Mouse (Mus musculus) limb, embryonic 10.5 days (tissue): ENCODE results near the gene Rem2. TPM values are rescaled to one million over a fixed set of nuclear protein-coding genes. Genes with fewer than 3 reads are reported as not detected.
A peak's percentile ranks its signal among the peaks of the same experiment; 100 is the strongest.

Experiments
- DNase-seq: peaks from one replicate; pipeline ENCODE4 v3.0.0-alpha.2; 2017; ENCODE audit warnings: low spot score
- H3K27ac ChIP-seq: fragments of 300-500 bp; sonication (generic); 2 replicates; pipeline ENCODE4 v1.5.1; 2016; ENCODE audit warnings: mild to moderate bottlenecking
- H3K27me3 ChIP-seq: fragments of 300-500 bp; sonication (generic); 2 replicates; pipeline ENCODE4 v1.6.1; 2016; ENCODE audit warnings: low read depth, mild to moderate bottlenecking; ENCODE audit not compliant: poor library complexity, severe bottlenecking
- H3K36me3 ChIP-seq: fragments of 300-500 bp; sonication (generic); 2 replicates; pipeline ENCODE4 v1.6.1; 2016; ENCODE audit warnings: mild to moderate bottlenecking, moderate library complexity
- H3K4me1 ChIP-seq: fragments of 300-500 bp; sonication (generic); 2 replicates; pipeline ENCODE4 v1.6.1; 2016
- H3K4me3 ChIP-seq: fragments of 300-500 bp; sonication (generic); 2 replicates; pipeline ENCODE4 v1.5.1; 2016; ENCODE audit warnings: mild to moderate bottlenecking, moderate library complexity
- H3K9me3 ChIP-seq: fragments of 300-500 bp; sonication (generic); replicated peaks from 2 replicates; pipeline ENCODE4 v1.6.1; 2016; ENCODE audit warnings: mild to moderate bottlenecking
- whole genome bisulfite sequencing: fragments of 180-500 bp; shearing (Covaris S2); methylation state at CpG from one replicate; pipeline ENCODE4 v1.1.7; 2016; 5-methylcytosine and 5-hydroxymethylcytosine counted together
- polyA plus RNA-seq: library from polyadenylated mRNA; unstranded; fragments of >200 nt; fragmentation: Nextera tagmentation; extraction: Ambion mirVana; gene quantifications from 2 replicates; pipeline ENCODE4 v1.2.1, GENCODE M21; 2016

Gene Rem2
- polyA plus RNA-seq, 1 experiment from 2014 or later, result 5.3 TPM

GRCm38 (mm10) chr14:54435194-54435918 lies 40.5 kb upstream of the Rem2 start:
- Histone ChIP-seq H3K36me3 (peaks cover 65% of the 10 kb centered on the region), H3K9me3 (no peaks in the 10 kb centered on the region), H3K27ac (no peak overlapping the region), H3K4me3 (no peak overlapping the region), H3K27me3 (no peaks in the 10 kb centered on the region), H3K4me1 (peaks cover 44% of the 10 kb centered on the region)
- DNase-seq, result no peak
- 90% methylated on average over 11 of the region's 11 CpGs for WGBS

GRCm38 (mm10) chr14:54439155-54439554 lies 36.7 kb upstream of the Rem2 start:
- Histone ChIP-seq H3K36me3 (peaks cover 77% of the 10 kb centered on the region), H3K9me3 (no peaks in the 10 kb centered on the region), H3K27ac (no peak overlapping the region), H3K4me3 (no peak overlapping the region), H3K27me3 (no peaks in the 10 kb centered on the region), H3K4me1 (peaks cover 38% of the 10 kb centered on the region)
- DNase-seq, result no peak
- 93% methylated on average over 12 of the region's 12 CpGs for WGBS

GRCm38 (mm10) chr14:54439610-54440009 lies 36.3 kb upstream of the Rem2 start:
- Histone ChIP-seq H3K36me3 (peaks cover 73% of the 10 kb centered on the region), H3K4me3 (no peak overlapping the region), H3K27ac (no peak overlapping the region), H3K4me1 (peaks cover 37% of the 10 kb centered on the region), H3K27me3 (no peaks in the 10 kb centered on the region), H3K9me3 (no peaks in the 10 kb centered on the region)
- DNase-seq, result no peak
- 68% methylated on average over 7 of the region's 7 CpGs for WGBS

GRCm38 (mm10) chr14:54440538-54440937 lies 35.4 kb upstream of the Rem2 start:
- Histone ChIP-seq H3K4me1 (peaks cover 30% of the 10 kb centered on the region), H3K27me3 (no peaks in the 10 kb centered on the region), H3K4me3 (no peak overlapping the region), H3K27ac (no peak overlapping the region), H3K36me3 (peaks cover 64% of the 10 kb centered on the region), H3K9me3 (no peaks in the 10 kb centered on the region)
- no peak for DNase-seq
- 94% methylated on average over 14 of the region's 14 CpGs for WGBS

- H3K4me1 ChIP-seq, result peaks cover 30% of the 10 kb centered on the region
- H3K27ac ChIP-seq, result no peak overlapping the region
- peaks cover 55% of the 10 kb centered on the region for H3K36me3 ChIP-seq
- H3K27me3 ChIP-seq, result no peaks in the 10 kb centered on the region
- WGBS, result 88% methylated on average over 4 of the region's 4 CpGs
- no peak for DNase-seq
- no peak overlapping the region for H3K4me3 ChIP-seq
- H3K9me3 ChIP-seq, result no peaks in the 10 kb centered on the region
Observed at GRCm38 (mm10) chr14:54441365-54441764, 34.5 kb upstream of the Rem2 start.

- DNase-seq, result no peak
- Histone ChIP-seq H3K4me1 (peaks cover 30% of the 10 kb centered on the region), H3K9me3 (no peaks in the 10 kb centered on the region), H3K4me3 (no peak overlapping the region), H3K36me3 (peaks cover 43% of the 10 kb centered on the region), H3K27ac (peak overlapping the region; percentile 82), H3K27me3 (no peaks in the 10 kb centered on the region)
- WGBS, result 94% methylated on average over 3 of the region's 3 CpGs
Observed at GRCm38 (mm10) chr14:54442548-54442947, 33.4 kb upstream of the Rem2 start.

- DNase-seq, result peak; percentile 67
- Histone ChIP-seq H3K9me3 (no peaks in the 10 kb centered on the region), H3K4me3 (peak overlapping the region; percentile 29), H3K4me1 (peaks cover 30% of the 10 kb centered on the region), H3K36me3 (peaks cover 37% of the 10 kb centered on the region), H3K27me3 (no peaks in the 10 kb centered on the region), H3K27ac (peak overlapping the region; percentile 82)
- WGBS, result 11% methylated on average over 3 of the region's 3 CpGs
Observed at GRCm38 (mm10) chr14:54443196-54443595, 32.7 kb upstream of the Rem2 start.

GRCm38 (mm10) chr14:54443712-54444618 lies 31.9 kb upstream of the Rem2 start:
- Histone ChIP-seq H3K4me1 (peaks cover 32% of the 10 kb centered on the region), H3K36me3 (peaks cover 29% of the 10 kb centered on the region), H3K27me3 (no peaks in the 10 kb centered on the region), H3K9me3 (no peaks in the 10 kb centered on the region), H3K27ac (peak overlapping the region; percentile 82), H3K4me3 (no peak overlapping the region)
- WGBS, result 55% methylated on average over 15 of the region's 15 CpGs
- DNase-seq, result no peak

GRCm38 (mm10) chr14:54445476-54445875 lies 30.4 kb upstream of the Rem2 start:
- WGBS, result 73% methylated on average over 3 of the region's 3 CpGs
- peaks cover 14% of the 10 kb centered on the region for H3K36me3 ChIP-seq
- H3K27me3 ChIP-seq, result no peaks in the 10 kb centered on the region
- peaks cover 34% of the 10 kb centered on the region for H3K4me1 ChIP-seq
- H3K27ac ChIP-seq, result 0 out of 2 replicates have a peak overlapping the region, but pooled peaks have one; percentile 47
- H3K9me3 ChIP-seq, result no peaks in the 10 kb centered on the region
- DNase-seq, result no peak
- no peak overlapping the region for H3K4me3 ChIP-seq

- H3K4me3 ChIP-seq, result no peak overlapping the region
- no peaks in the 10 kb centered on the region for H3K36me3 ChIP-seq
- peaks cover 6% of the 10 kb centered on the region for H3K4me1 ChIP-seq
- H3K27me3 ChIP-seq, result 0 out of 2 replicates have a peak, but pooled peaks cover 4% of the 10 kb centered on the region
- no peaks in the 10 kb centered on the region for H3K9me3 ChIP-seq
- no peak overlapping the region for H3K27ac ChIP-seq
- no peak for DNase-seq
- 91% methylated on average over 9 of the region's 9 CpGs for WGBS
Observed at GRCm38 (mm10) chr14:54453566-54453965, 22.3 kb upstream of the Rem2 start.

GRCm38 (mm10) chr14:54454669-54455528 lies 21.0 kb upstream of the Rem2 start:
- no peaks in the 10 kb centered on the region for H3K4me1 ChIP-seq
- no peak overlapping the region for H3K4me3 ChIP-seq
- H3K36me3 ChIP-seq, result no peaks in the 10 kb centered on the region
- no peak for DNase-seq
- H3K9me3 ChIP-seq, result no peaks in the 10 kb centered on the region
- WGBS, result 87% methylated on average over 11 of the region's 11 CpGs
- no peak overlapping the region for H3K27ac ChIP-seq
- H3K27me3 ChIP-seq, result 0 out of 2 replicates have a peak, but pooled peaks cover 4% of the 10 kb centered on the region

GRCm38 (mm10) chr14:54457907-54458569 lies 17.9 kb upstream of the Rem2 start:
- H3K27ac ChIP-seq, result no peak overlapping the region
- no peaks in the 10 kb centered on the region for H3K4me1 ChIP-seq
- H3K36me3 ChIP-seq, result no peaks in the 10 kb centered on the region
- no peaks in the 10 kb centered on the region for H3K27me3 ChIP-seq
- no peak for DNase-seq
- WGBS, result 90% methylated on average over 14 of the region's 14 CpGs
- no peaks in the 10 kb centered on the region for H3K9me3 ChIP-seq
- H3K4me3 ChIP-seq, result no peak overlapping the region
